Mouse (Mus musculus): ENCODE results near the gene Rps10. TPM values are rescaled to one million over a fixed set of nuclear protein-coding genes. Genes with fewer than 3 reads are reported as not detected.

The Rps10 gene
- polyA plus RNA-seq, 1 experiment from 2014 or later = 510 TPM

DNA sequence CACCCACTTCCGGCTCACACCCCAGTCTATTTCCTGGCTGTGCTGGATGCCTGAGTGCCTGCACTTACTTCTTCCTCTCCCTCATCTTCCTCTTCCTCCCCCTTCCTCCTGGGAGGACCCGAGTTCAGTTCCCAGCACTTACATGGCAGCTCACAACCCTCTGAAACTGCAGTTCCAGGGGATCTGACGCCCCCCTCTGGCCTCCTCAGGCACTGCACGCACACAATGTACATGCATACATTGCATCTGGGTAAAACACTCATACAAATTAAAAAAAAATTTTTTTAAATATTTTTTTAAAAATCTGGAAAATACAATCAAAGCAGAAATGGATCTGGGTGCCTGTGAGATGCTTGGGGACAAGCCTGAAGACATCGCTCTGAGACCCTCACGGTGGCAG, 35.3 kb upstream of the Rps10 start:
- H3K4me3 ChIP-seq (ENCODE audit: low read depth, low read length) = no peak overlapping the region
- 81% methylated on average over 6 of the region's 6 CpGs for WGBS

DNA sequence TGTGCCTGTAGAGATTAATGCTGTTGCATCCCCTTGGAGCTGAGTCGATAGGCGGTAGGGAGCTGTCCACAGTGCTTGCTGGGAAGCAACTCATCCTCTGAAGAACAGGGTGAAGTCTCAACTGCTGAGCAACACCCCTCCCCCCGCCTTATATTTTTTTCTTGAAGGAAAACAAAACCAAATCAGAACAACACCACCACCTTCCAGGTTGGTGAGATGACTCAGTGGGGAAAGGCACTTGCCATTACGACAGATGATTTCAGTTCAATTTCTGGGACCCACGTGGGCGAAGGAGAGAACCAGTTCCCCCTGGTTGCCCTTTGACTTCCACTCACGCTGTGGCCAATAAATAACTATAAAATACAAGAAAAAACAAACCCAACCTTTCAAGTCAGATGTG, 22.3 kb upstream of the Rps10 start:
- no peak for ATAC-seq (ENCODE audit: low read depth)
- Histone ChIP-seq H3K4me1 (ENCODE audit: control insufficient read depth, insufficient read depth, low read length) (peaks cover 7% of the 10 kb centered on the region; the same call in 1 of the 2 replicates), H3K27ac (ENCODE audit: low read depth, low read length) (no peak overlapping the region), H3K9me3 (ENCODE audit: control insufficient read depth, low read length) (no peaks in the 10 kb centered on the region), H3K4me3 (ENCODE audit: low read depth, low read length) (no peak overlapping the region), H3K9ac (replicated peaks; ENCODE audit: low read depth, low read length) (no peak overlapping the region), H3K36me3 (ENCODE audit: control insufficient read depth, insufficient read depth, low read length) (no peaks in the 10 kb centered on the region), H3K4me2 (ENCODE audit: low read depth, low read length) (no peak overlapping the region), H3K27me3 (ENCODE audit: control insufficient read depth, insufficient read depth, low read length) (no peaks in the 10 kb centered on the region)
- WGBS = 65% methylated on average over 7 of the region's 7 CpGs

More for the DNA sequence above, 35.3 kb upstream of the Rps10 start:
- H3K27me3 ChIP-seq (ENCODE audit: control insufficient read depth, insufficient read depth, low read length) = no peaks in the 10 kb centered on the region
- H3K4me1 ChIP-seq (ENCODE audit: control insufficient read depth, insufficient read depth, low read length) = no peaks in the 10 kb centered on the region
- no peaks in the 10 kb centered on the region for H3K36me3 ChIP-seq (ENCODE audit: control insufficient read depth, insufficient read depth, low read length)
- H3K9me3 ChIP-seq (ENCODE audit: control insufficient read depth, low read length) = no peaks in the 10 kb centered on the region
- H3K4me2 ChIP-seq (ENCODE audit: low read depth, low read length) = no peak overlapping the region
- H3K9ac ChIP-seq (replicated peaks; ENCODE audit: low read depth, low read length) = no peak overlapping the region
- no peak for ATAC-seq (ENCODE audit: low read depth)
- H3K27ac ChIP-seq (ENCODE audit: low read depth, low read length) = no peak overlapping the region

DNA sequence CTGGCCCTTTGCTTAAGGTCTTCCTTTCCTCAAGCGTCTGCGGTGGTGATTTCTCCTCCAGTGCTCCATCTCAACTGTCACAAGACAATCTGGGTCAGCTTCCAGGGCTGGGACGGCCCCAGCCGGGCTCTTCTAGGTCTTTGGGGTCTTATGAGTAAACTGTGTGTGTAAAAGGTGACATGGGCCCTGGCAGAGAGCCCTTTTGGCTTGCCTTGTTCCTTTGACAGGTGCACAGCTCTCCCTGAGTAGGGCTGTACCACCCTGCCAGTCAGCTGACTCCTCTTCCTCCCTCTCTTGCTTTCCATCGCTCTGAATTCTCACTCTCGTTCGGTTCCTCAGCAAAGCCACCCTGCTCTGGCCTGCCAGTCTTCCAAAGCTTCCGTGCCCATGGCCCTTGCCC, 20.7 kb upstream of the Rps10 start:
- no peaks in the 10 kb centered on the region for H3K27me3 ChIP-seq (ENCODE audit: control insufficient read depth, insufficient read depth, low read length)
- no peak overlapping the region for H3K27ac ChIP-seq (ENCODE audit: low read depth, low read length)
- no peaks in the 10 kb centered on the region for H3K36me3 ChIP-seq (ENCODE audit: control insufficient read depth, insufficient read depth, low read length)
- H3K4me2 ChIP-seq (ENCODE audit: low read depth, low read length) = peak overlapping the region; percentile 68; the same call in 1 of the 2 replicates
- H3K4me3 ChIP-seq (ENCODE audit: low read depth, low read length) = no peak overlapping the region; the same call in 1 of the 2 replicates
- no peak overlapping the region for H3K9ac ChIP-seq (replicated peaks; ENCODE audit: low read depth, low read length)
- peaks cover 7% of the 10 kb centered on the region; the same call in 1 of the 2 replicates for H3K4me1 ChIP-seq (ENCODE audit: control insufficient read depth, insufficient read depth, low read length)
- no peaks in the 10 kb centered on the region for H3K9me3 ChIP-seq (ENCODE audit: control insufficient read depth, low read length)
- no peak for ATAC-seq (ENCODE audit: low read depth)
- WGBS = 76% methylated on average over 8 of the region's 8 CpGs

DNA sequence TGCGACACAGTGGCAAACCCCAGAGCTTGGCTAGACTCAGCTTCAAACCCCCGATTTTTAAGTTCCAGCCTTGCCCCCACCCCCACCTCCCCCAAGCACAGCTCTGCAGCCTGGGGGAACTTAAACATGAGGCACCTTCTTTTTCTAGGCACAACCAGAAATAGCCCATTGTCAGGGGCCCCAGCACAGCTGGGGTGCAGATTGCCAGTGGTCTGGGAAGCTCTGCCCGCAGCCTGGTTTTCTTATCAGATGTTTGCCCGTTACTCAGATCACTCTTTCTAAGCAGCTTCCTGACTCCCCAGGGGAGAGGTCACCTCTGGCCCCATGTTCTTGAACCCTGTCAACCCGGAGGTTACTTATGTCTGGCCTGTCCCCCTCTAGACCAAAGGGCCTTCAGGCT, 19.9 kb upstream of the Rps10 start:
- Histone ChIP-seq H3K27ac (ENCODE audit: low read depth, low read length) (no peak overlapping the region), H3K4me3 (ENCODE audit: low read depth, low read length) (peak overlapping the region; percentile 66), H3K9me3 (ENCODE audit: control insufficient read depth, low read length) (no peaks in the 10 kb centered on the region), H3K36me3 (ENCODE audit: control insufficient read depth, insufficient read depth, low read length) (no peaks in the 10 kb centered on the region), H3K9ac (replicated peaks; ENCODE audit: low read depth, low read length) (peak overlapping the region; percentile 71), H3K4me2 (ENCODE audit: low read depth, low read length) (peak overlapping the region; percentile 68), H3K27me3 (ENCODE audit: control insufficient read depth, insufficient read depth, low read length) (no peaks in the 10 kb centered on the region), H3K4me1 (ENCODE audit: control insufficient read depth, insufficient read depth, low read length) (peaks cover 7% of the 10 kb centered on the region; the same call in 1 of the 2 replicates)
- no peak for ATAC-seq (ENCODE audit: low read depth)
- WGBS = 15% methylated on average over 5 of the region's 5 CpGs

DNA sequence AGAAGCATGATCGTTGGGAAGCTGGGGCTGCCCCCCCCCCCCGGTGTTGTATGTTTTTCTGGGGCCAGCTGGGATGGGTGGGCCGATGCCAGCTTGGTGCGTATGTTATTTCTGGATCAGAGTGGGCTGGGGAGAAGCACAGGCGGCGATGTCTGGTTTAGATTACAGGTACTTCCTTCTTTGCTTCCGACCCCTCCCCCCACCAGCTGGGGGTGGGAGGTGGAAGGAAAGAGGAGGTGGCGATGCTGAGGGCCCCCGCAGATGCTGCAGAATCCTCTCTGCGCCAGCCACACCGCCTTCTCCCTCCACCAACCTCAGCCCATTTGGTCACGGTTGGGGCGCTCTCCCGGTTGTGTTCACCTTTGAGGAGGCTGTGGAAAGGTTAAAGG, 19.5 kb upstream of the Rps10 start:
- H3K4me1 ChIP-seq (ENCODE audit: control insufficient read depth, insufficient read depth, low read length) = peaks cover 7% of the 10 kb centered on the region; the same call in 1 of the 2 replicates
- peak overlapping the region; percentile 70; the same call in 1 of the 2 replicates for H3K27ac ChIP-seq (ENCODE audit: low read depth, low read length)
- H3K27me3 ChIP-seq (ENCODE audit: control insufficient read depth, insufficient read depth, low read length) = no peaks in the 10 kb centered on the region
- ATAC-seq (ENCODE audit: low read depth) = peak; percentile 32; the same call in 1 of the 2 replicates
- peak overlapping the region; percentile 68 for H3K4me2 ChIP-seq (ENCODE audit: low read depth, low read length)
- no peaks in the 10 kb centered on the region for H3K36me3 ChIP-seq (ENCODE audit: control insufficient read depth, insufficient read depth, low read length)
- peak overlapping the region; percentile 66 for H3K4me3 ChIP-seq (ENCODE audit: low read depth, low read length)
- peak overlapping the region; percentile 71 for H3K9ac ChIP-seq (replicated peaks; ENCODE audit: low read depth, low read length)
- WGBS = 4% methylated on average over 14 of the region's 14 CpGs
- H3K9me3 ChIP-seq (ENCODE audit: control insufficient read depth, low read length) = no peaks in the 10 kb centered on the region

DNA sequence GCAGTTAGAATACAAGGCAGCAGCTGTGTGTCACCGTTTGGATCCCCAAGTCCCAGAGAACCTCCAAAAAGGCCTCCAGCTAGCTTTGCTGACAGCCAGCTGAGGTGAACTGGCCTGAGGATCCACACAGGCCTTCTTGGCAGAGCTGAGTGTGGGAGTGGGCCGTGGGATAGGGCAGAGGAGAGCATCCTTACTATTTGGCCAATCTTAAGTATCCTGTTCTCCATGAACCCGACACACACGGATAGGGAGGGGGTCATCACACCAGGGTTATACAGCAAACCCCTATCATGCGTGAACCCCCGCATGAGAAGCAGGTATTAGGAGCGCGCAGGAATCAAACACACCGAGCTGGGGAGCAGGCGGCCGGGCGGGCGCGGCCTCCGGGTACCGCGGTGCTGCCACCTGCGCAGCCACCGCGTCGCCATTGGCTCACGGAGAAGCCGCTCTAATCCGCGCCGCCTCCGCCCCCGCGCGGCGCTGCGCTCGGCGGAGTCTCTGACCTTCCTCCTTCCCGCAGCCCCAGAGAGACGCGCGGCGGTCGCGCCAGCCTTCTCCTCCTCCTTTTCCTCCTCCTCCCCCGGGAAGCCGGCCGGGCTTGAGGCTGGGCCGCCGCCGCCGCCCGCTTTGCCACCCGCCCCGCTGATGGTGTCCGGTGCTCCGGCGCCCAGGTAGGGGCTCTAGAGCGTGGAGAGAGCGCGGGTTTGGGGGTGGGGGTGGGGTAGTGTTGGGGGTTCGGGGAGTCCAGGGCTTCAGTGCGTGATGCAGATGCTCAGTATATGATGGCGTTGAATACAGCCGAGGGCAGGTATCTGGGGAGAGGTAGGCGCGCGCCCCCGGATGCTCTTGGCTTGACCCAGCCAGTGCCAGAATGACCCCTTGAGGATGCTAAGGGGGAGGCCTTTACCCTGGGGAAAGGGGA, 18.9 kb upstream of the Rps10 start, which contains the start of gene Pacsin1:
Gene Pacsin1, plus strand, starts transcription at position 421 of the 922 bp plus-strand sequence.
- no peaks in the 10 kb centered on the region for H3K9me3 ChIP-seq (ENCODE audit: control insufficient read depth, low read length)
- H3K4me1 ChIP-seq (ENCODE audit: control insufficient read depth, insufficient read depth, low read length) = peaks cover 7% of the 10 kb centered on the region; the same call in 1 of the 2 replicates
- peak; percentile 88 for ATAC-seq (ENCODE audit: low read depth)
- H3K4me3 ChIP-seq (ENCODE audit: low read depth, low read length) = peak within 1 kb of the TSS; percentile 66
- peak within 1 kb of the TSS; percentile 70; the same call in 1 of the 2 replicates for H3K27ac ChIP-seq (ENCODE audit: low read depth, low read length)
- WGBS = 2% methylated on average over 48 of the region's 65 CpGs
- H3K36me3 ChIP-seq (ENCODE audit: control insufficient read depth, insufficient read depth, low read length) = no peaks in the 10 kb centered on the region
- peak within 1 kb of the TSS; percentile 68 for H3K4me2 ChIP-seq (ENCODE audit: low read depth, low read length)
- peak within 1 kb of the TSS; percentile 71 for H3K9ac ChIP-seq (replicated peaks; ENCODE audit: low read depth, low read length)
- H3K27me3 ChIP-seq (ENCODE audit: control insufficient read depth, insufficient read depth, low read length) = no peaks in the 10 kb centered on the region

DNA sequence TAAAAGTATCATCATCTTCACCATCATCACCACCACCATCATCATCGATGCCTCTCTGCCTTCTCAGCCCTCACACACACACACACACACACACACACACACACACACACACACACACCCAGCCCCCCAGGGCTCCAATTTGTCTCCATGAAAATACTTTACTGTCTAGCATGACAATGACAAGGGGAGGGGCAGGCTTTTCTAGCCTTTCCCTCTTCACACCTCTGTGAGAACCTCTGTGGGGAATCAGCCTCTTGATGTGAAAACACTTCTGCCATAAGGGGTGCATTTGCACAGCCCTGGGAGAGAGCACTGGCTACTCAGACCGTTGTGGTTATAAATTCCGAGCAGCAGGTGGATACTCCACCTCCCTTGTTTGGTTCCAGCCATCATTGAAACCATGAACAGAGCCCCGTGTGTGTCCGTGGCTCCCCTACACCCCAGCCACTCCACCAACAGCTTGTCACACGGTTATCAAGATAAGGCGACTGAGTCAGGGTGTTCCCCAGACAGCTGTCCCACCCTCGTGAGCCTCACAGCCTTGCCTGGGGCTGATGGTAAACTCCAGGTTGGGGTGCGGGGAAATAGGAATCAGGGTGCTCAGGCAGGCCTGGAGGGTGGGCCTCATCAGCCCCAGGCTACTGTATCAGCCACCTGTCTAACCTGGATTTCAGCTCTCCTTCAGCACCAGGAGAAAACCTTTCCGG, 16.9 kb upstream of the Rps10 start:
- no peak overlapping the region for H3K4me2 ChIP-seq (ENCODE audit: low read depth, low read length)
- no peak for ATAC-seq (ENCODE audit: low read depth)
- H3K27me3 ChIP-seq (ENCODE audit: control insufficient read depth, insufficient read depth, low read length) = no peaks in the 10 kb centered on the region
- H3K4me3 ChIP-seq (ENCODE audit: low read depth, low read length) = no peak overlapping the region
- no peaks in the 10 kb centered on the region for H3K9me3 ChIP-seq (ENCODE audit: control insufficient read depth, low read length)
- no peak overlapping the region for H3K9ac ChIP-seq (replicated peaks; ENCODE audit: low read depth, low read length)
- H3K36me3 ChIP-seq (ENCODE audit: control insufficient read depth, insufficient read depth, low read length) = no peaks in the 10 kb centered on the region
- H3K27ac ChIP-seq (ENCODE audit: low read depth, low read length) = no peak overlapping the region
- WGBS = 51% methylated on average over 10 of the region's 10 CpGs
- H3K4me1 ChIP-seq (ENCODE audit: control insufficient read depth, insufficient read depth, low read length) = peaks cover 7% of the 10 kb centered on the region; the same call in 1 of the 2 replicates

DNA sequence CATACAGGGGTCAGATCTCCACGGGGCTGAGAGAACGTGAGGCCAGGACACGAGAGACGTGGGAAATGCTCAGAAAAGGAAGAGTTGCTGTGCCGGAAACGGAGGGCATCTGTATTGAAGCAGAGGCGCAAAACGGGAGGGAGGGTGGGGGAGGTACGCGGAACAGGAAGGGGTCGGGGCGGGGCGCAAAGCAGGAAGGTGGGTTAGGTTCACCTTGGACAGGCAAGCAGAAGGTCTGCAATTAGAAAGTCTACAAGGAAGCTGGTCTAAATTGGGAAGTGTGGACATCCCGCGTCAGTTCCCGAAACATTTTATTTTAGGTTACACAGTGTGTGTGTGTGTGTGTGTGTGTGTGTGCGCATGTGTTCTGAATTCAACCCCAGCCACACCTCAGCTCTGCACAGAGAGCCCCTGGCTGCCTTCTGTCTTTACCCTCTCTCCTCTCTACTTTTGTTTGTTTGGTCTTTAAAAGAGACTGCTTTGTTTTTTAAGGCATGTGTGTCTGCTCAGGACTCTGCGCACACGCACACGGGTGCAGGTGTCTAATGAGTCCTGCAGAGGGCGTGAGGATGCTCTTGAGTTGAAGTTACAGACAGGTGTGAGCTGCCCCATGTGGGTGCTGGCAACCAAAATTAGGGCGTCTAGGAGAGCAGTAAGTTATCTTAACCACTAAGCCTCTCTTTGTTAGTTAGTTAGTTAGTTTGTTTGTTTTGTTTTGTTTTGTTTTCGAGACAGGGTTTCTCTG, 15.7 kb upstream of the Rps10 start:
- no peaks in the 10 kb centered on the region for H3K27me3 ChIP-seq (ENCODE audit: control insufficient read depth, insufficient read depth, low read length)
- H3K9me3 ChIP-seq (ENCODE audit: control insufficient read depth, low read length) = no peaks in the 10 kb centered on the region
- no peak overlapping the region for H3K4me2 ChIP-seq (ENCODE audit: low read depth, low read length)
- ATAC-seq (ENCODE audit: low read depth) = no peak
- 85% methylated on average over 23 of the region's 23 CpGs for WGBS
- peaks cover 7% of the 10 kb centered on the region; the same call in 1 of the 2 replicates for H3K4me1 ChIP-seq (ENCODE audit: control insufficient read depth, insufficient read depth, low read length)
- no peak overlapping the region for H3K27ac ChIP-seq (ENCODE audit: low read depth, low read length)
- H3K9ac ChIP-seq (replicated peaks; ENCODE audit: low read depth, low read length) = no peak overlapping the region
- no peak overlapping the region for H3K4me3 ChIP-seq (ENCODE audit: low read depth, low read length)
- no peaks in the 10 kb centered on the region for H3K36me3 ChIP-seq (ENCODE audit: control insufficient read depth, insufficient read depth, low read length)

Data from neural tube, embryonic 14.5 days (tissue).